9 mouse cellular contexts compared by ENCODE assay signal in genomic region chr5:147956821-147957564, GRCm38 (mm10). TPM values are rescaled to one million over a fixed set of nuclear protein-coding genes. Genes with fewer than 3 reads are reported as not detected.
DNase-seq lines count a peak whose midpoint lies in the region; ATAC-seq and TF ChIP-seq lines count a peak whose summit lies in the region.
"Had no signal": no experiment of that assay in that cellular context is flagged by ENCODE, and none has a peak within 500 bp of the region (broad histone marks: within the 10 kb centered on the region; RNA-seq: fewer than 3 reads in every experiment).

Gene Mtus2 (plus strand): TSS chr5:147957320.

- peak; percentile 84 for DNase-seq in ES-CJ7 (ENCODE audit: low read depth, low spot score)
- DNase-seq in cerebellum, adult 2 months: peak; percentile 91 to 97
- peak; percentile 81 to 88 for DNase-seq in heart, postnatal 10 days
- DNase-seq in kidney, postnatal 4 days: peak; percentile 90 to 91
- peak in 1 of 3 experiments; percentile 0 for DNase-seq in liver, embryonic 14.5 days (ENCODE audit: low read depth in 3 of 3, low spot score in 3 of 3)

- H3K27ac ChIP-seq in cerebellum, adult 2 months (ENCODE audit: insufficient read depth, low read length): peak within 1 kb of the TSS; percentile 97
- H3K27ac ChIP-seq in forebrain, embryonic 16.5 days (ENCODE audit: low read length): no peak within 1 kb of the TSS
- H3K27ac ChIP-seq in liver, embryonic 14.5 days: no peak within 1 kb of the TSS
- 0 out of 2 replicates have a peak within 1 kb of the TSS, but pooled peaks have one; percentile 51 for H3K27ac ChIP-seq in neural tube, embryonic 12.5 days
- H3K27ac ChIP-seq in stomach, embryonic 16.5 days (ENCODE audit: low read length): no peak within 1 kb of the TSS

- H3K4me2 ChIP-seq in forebrain, embryonic 16.5 days (ENCODE audit: low read length): peak within 1 kb of the TSS; percentile 67
- peak within 1 kb of the TSS; percentile 42 for H3K4me2 ChIP-seq in liver, embryonic 14.5 days (ENCODE audit: low read depth)
- peak within 1 kb of the TSS; percentile 95 for H3K4me2 ChIP-seq in neural tube, embryonic 12.5 days (replicated peaks)
- peak within 1 kb of the TSS; percentile 98 for H3K4me2 ChIP-seq in stomach, embryonic 16.5 days (ENCODE audit: low read depth, low read length)

- 0 out of 2 replicates have a peak, but pooled peaks have one; percentile 22 for TF ChIP-seq POLR2A in cerebellum, adult 2 months (IDR thresholded peaks at IDR 0.05; ENCODE audit: borderline replicate concordance, insufficient read depth, low read length)

- H3K27me3 ChIP-seq in cerebellum, adult 2 months (ENCODE audit: control insufficient read depth, insufficient read depth, low read length): no peaks in the 10 kb centered on the region
- H3K27me3 ChIP-seq in forebrain, embryonic 16.5 days (replicated peaks; ENCODE audit: control insufficient read depth, insufficient read depth, low read length): no peaks in the 10 kb centered on the region
- peaks cover 30% of the 10 kb centered on the region for H3K27me3 ChIP-seq in liver, embryonic 14.5 days (ENCODE audit: control insufficient read depth, insufficient read depth, low read length)
- peaks cover 18% of the 10 kb centered on the region for H3K27me3 ChIP-seq in neural tube, embryonic 12.5 days (replicated peaks)
- peaks cover 33% of the 10 kb centered on the region for H3K27me3 ChIP-seq in stomach, embryonic 16.5 days (ENCODE audit: control insufficient read depth, insufficient read depth, low read length)

- intact Hi-C loops in heart, postnatal 10 days (cut with DNase I): loop anchor here (1.0 to 5.0 kb wide), 3 partner anchors 175 to 285 kb away; no protein-coding TSS in a partner anchor

- no peaks in the 10 kb centered on the region for H3K4me1 ChIP-seq in cerebellum, adult 2 months (ENCODE audit: control insufficient read depth, insufficient read depth, low read length)
- peaks cover 15% of the 10 kb centered on the region for H3K4me1 ChIP-seq in forebrain, embryonic 16.5 days (replicated peaks; ENCODE audit: control insufficient read depth, insufficient read depth, low read length)
- H3K4me1 ChIP-seq in liver, embryonic 14.5 days (replicated peaks; ENCODE audit: control insufficient read depth in 2 of 2, insufficient read depth in 2 of 2, low read length in 1 of 2): no peaks in the 10 kb centered on the region
- peaks cover 9% of the 10 kb centered on the region; the same call in 1 of the 2 replicates for H3K4me1 ChIP-seq in neural tube, embryonic 12.5 days
- H3K4me1 ChIP-seq in stomach, embryonic 16.5 days (ENCODE audit: control insufficient read depth, insufficient read depth, low read length): peaks cover 8% of the 10 kb centered on the region

- no peaks in the 10 kb centered on the region for H3K9me3 ChIP-seq in forebrain, embryonic 16.5 days (ENCODE audit: control insufficient read depth, low read length)
- no peaks in the 10 kb centered on the region for H3K9me3 ChIP-seq in liver, embryonic 14.5 days (ENCODE audit: control insufficient read depth, low read length)
- H3K9me3 ChIP-seq in neural tube, embryonic 12.5 days: no peaks in the 10 kb centered on the region
- H3K9me3 ChIP-seq in stomach, embryonic 16.5 days (replicated peaks; ENCODE audit: control insufficient read depth, low read length): no peaks in the 10 kb centered on the region

- under 1% methylated on average over 55 of the region's 55 CpGs for WGBS in cerebellum, adult 2 months
- under 1% methylated on average over 55 of the region's 55 CpGs for WGBS in forebrain, embryonic 16.5 days
- under 1% methylated on average over 55 of the region's 55 CpGs for WGBS in liver, embryonic 14.5 days (ENCODE audit: insufficient replicate concordance)
- 1% methylated on average over 55 of the region's 55 CpGs for WGBS in neural tube, embryonic 12.5 days
- under 1% methylated on average over 55 of the region's 55 CpGs for WGBS in stomach, embryonic 16.5 days

- no peak for TF ChIP-seq EP300 in liver, embryonic 14.5 days (IDR thresholded peaks at IDR 0.05; ENCODE audit: low read depth)

- H3K4me3 ChIP-seq in cerebellum, adult 2 months (replicated peaks; ENCODE audit: insufficient read depth, low read depth, low read length): peak within 1 kb of the TSS; percentile 84
- H3K4me3 ChIP-seq in forebrain, embryonic 16.5 days (replicated peaks; ENCODE audit: low read length): peak within 1 kb of the TSS; percentile 59
- peak within 1 kb of the TSS; percentile 13 to 29; a peak in 3 of 4 replicates for H3K4me3 ChIP-seq in liver, embryonic 14.5 days (ENCODE audit: insufficient read depth in 1 of 2, low read depth in 2 of 2, low read length in 2 of 2)
- peak within 1 kb of the TSS; percentile 65 for H3K4me3 ChIP-seq in neural tube, embryonic 12.5 days
- H3K4me3 ChIP-seq in stomach, embryonic 16.5 days (replicated peaks; ENCODE audit: low read length): peak within 1 kb of the TSS; percentile 55

- peak; percentile 94 for ATAC-seq in forebrain, embryonic 16.5 days
- peak; percentile 43; the same call in 1 of the 2 replicates for ATAC-seq in liver, embryonic 14.5 days (ENCODE audit: insufficient read depth)
- ATAC-seq in neural tube, embryonic 12.5 days (ENCODE audit: low FRiP score, low read depth): peak; percentile 92
- ATAC-seq in stomach, embryonic 16.5 days (ENCODE audit: insufficient read depth, low FRiP score): peak; percentile 87

- peak; percentile 74 for TF ChIP-seq CTCF in cerebellum, adult 2 months (IDR thresholded peaks at IDR 0.05; ENCODE audit: borderline replicate concordance, insufficient read depth, low read depth, low read length)
- peak; percentile 74 for TF ChIP-seq CTCF in liver, embryonic 14.5 days (IDR thresholded peaks at IDR 0.05; ENCODE audit: low read depth)

- no peaks in the 10 kb centered on the region for H3K36me3 ChIP-seq in forebrain, embryonic 16.5 days (ENCODE audit: control insufficient read depth, insufficient read depth)
- H3K36me3 ChIP-seq in liver, embryonic 14.5 days (replicated peaks; ENCODE audit: control insufficient read depth, insufficient read depth, low read depth): no peaks in the 10 kb centered on the region
- H3K36me3 ChIP-seq in neural tube, embryonic 12.5 days: no peaks in the 10 kb centered on the region
- H3K36me3 ChIP-seq in stomach, embryonic 16.5 days (ENCODE audit: control insufficient read depth, insufficient read depth, low read length): no peaks in the 10 kb centered on the region
- H3K36me3 ChIP-seq: G1E had no signal

- H3K9ac ChIP-seq in forebrain, embryonic 16.5 days (replicated peaks; ENCODE audit: low read depth, low read length): peak within 1 kb of the TSS; percentile 55
- H3K9ac ChIP-seq in liver, embryonic 14.5 days (replicated peaks): no peak within 1 kb of the TSS
- H3K9ac ChIP-seq in neural tube, embryonic 12.5 days: peak within 1 kb of the TSS; percentile 75
- H3K9ac ChIP-seq in stomach, embryonic 16.5 days (ENCODE audit: low read length): peak within 1 kb of the TSS; percentile 63

RNA-seq across cellular contexts. Expression of gene Mtus2, which starts in this region (rescaled TPM):
- 33.3 TPM in 2 replicates for polyA plus RNA-seq in cerebellum, adult 2 months (2012; rRNA removed)
- polyA plus RNA-seq in forebrain, embryonic 16.5 days (2015; fragmentation: Nextera tagmentation; extraction: Ambion mirVana): 17.9 and 20.9 TPM in 2 replicates
- 100 to 1,000 TPM in 1 of 2 experiments, 10 to 100 TPM in 1; 88.3 to 114 TPM for total RNA-seq in heart, postnatal 10 days (2021)
- polyA plus RNA-seq in liver, embryonic 14.5 days (2012; rRNA removed): 0.15 and 0.48 TPM in 2 replicates
- polyA plus RNA-seq in liver, embryonic 14.5 days (2014; fragmentation: Nextera tagmentation; extraction: Ambion mirVana): 0.80 and 1.2 TPM in 2 replicates
- 53.5 and 54.9 TPM in 2 replicates for polyA plus RNA-seq in neural tube, embryonic 12.5 days (2016; fragmentation: Nextera tagmentation; extraction: Ambion mirVana)
- polyA plus RNA-seq in stomach, embryonic 16.5 days (2015; fragmentation: Nextera tagmentation; extraction: Ambion mirVana): 11.4 and 12.4 TPM in 2 replicates
- polyA plus RNA-seq: G1E had no signal

Comparison
In these comparisons a context has a peak if more than half of its experiments do, and no peak if none do; other contexts are left out.
1. H3K27ac ChIP-seq: peak in cerebellum, adult 2 months (single experiment) and neural tube, embryonic 12.5 days (single experiment); none in forebrain, embryonic 16.5 days (single experiment), liver, embryonic 14.5 days (single experiment) and stomach, embryonic 16.5 days (single experiment).
2. H3K4me3 ChIP-seq: peak in every context shown above with its lines; median percentile 84 in cerebellum, adult 2 months; 65 in neural tube, embryonic 12.5 days; 59 in forebrain, embryonic 16.5 days; 55 in stomach, embryonic 16.5 days; 21 in liver, embryonic 14.5 days.
3. ATAC-seq: peak in every context shown above with its lines; median percentile 94 in forebrain, embryonic 16.5 days; 92 in neural tube, embryonic 12.5 days; 87 in stomach, embryonic 16.5 days; 43 in liver, embryonic 14.5 days.
4. H3K4me2 ChIP-seq: peak in every context shown above with its lines; median percentile 98 in stomach, embryonic 16.5 days; 95 in neural tube, embryonic 12.5 days; 67 in forebrain, embryonic 16.5 days; 42 in liver, embryonic 14.5 days.